Mouse (Mus musculus) stomach, postnatal 0 days (tissue): ENCODE results near the gene Pcsk5. TPM values are rescaled to one million over a fixed set of nuclear protein-coding genes. Genes with fewer than 3 reads are reported as not detected.
A peak's percentile ranks its signal among the peaks of the same experiment; 100 is the strongest.
"Not testable (repeated sequence)": the region's sequence is repeated elsewhere in the genome, so short reads cannot be mapped to it uniquely, and the experiment has no call there.

ENCODE experiments used
- ATAC-seq: fragments of 200-750 bp; cut with Nextera tagmentation; 2 replicates; pipeline ENCODE4 v1.8.0; 2017; ENCODE audit not compliant: low FRiP score, low TSS enrichment
- DNase-seq: peaks from one replicate; pipeline ENCODE4 v3.0.0-alpha.2; 2016; ENCODE audit warnings: low spot score
- H3K27ac ChIP-seq: fragments of 300-500 bp; sonication (generic); replicated peaks from 2 replicates; pipeline ENCODE4 v1.5.1; 2014; ENCODE audit warnings: mild to moderate bottlenecking, control low read depth
- H3K27me3 ChIP-seq: fragments of 300-500 bp; sonication (generic); 2 replicates; pipeline ENCODE4 v1.6.1; 2014; ENCODE audit warnings: low read length; ENCODE audit not compliant: control insufficient read depth, insufficient read depth
- H3K36me3 ChIP-seq: fragments of 300-500 bp; sonication (generic); 2 replicates; pipeline ENCODE4 v1.6.1; 2014; ENCODE audit warnings: low read length, mixed read lengths; ENCODE audit not compliant: control insufficient read depth, insufficient read depth
- H3K4me1 ChIP-seq: fragments of 300-500 bp; sonication (generic); replicated peaks from 2 replicates; pipeline ENCODE4 v1.6.1; 2014; ENCODE audit warnings: antibody characterized with exemption; ENCODE audit not compliant: control insufficient read depth, insufficient read depth
- H3K4me2 ChIP-seq: fragments of 300-500 bp; sonication (generic); replicated peaks from 2 replicates; pipeline ENCODE4 v1.6.1; 2014; ENCODE audit warnings: low read depth, mild to moderate bottlenecking, control low read depth, moderate library complexity
- H3K4me3 ChIP-seq: fragments of 300-500 bp; sonication (generic); 2 replicates; pipeline ENCODE4 v1.5.1; 2014; ENCODE audit warnings: low read depth, low read length, control low read depth
- H3K9ac ChIP-seq: fragments of 300-500 bp; sonication (generic); 2 replicates; pipeline ENCODE4 v1.6.1; 2014; ENCODE audit warnings: mild to moderate bottlenecking, low read length, control low read depth, mixed read lengths
- H3K9me3 ChIP-seq: fragments of 300-500 bp; sonication (generic); 2 replicates; pipeline ENCODE4 v1.6.1; 2016; ENCODE audit warnings: low read length; ENCODE audit not compliant: control insufficient read depth
- CTCF ChIP-seq: IDR thresholded peaks from 2 replicates; pipeline ENCODE4 v1.5.1; 2016; ENCODE audit warnings: antibody characterized with exemption, low read depth, mild to moderate bottlenecking, moderate library complexity
- EP300 ChIP-seq: optimal IDR thresholded peaks from 2 replicates; pipeline ENCODE3; 2016; ENCODE audit warnings: antibody characterized with exemption
- WGBS: fragments of 180-500 bp; shearing (Covaris S2); extraction: QIAGEN DNeasy Blood & Tissue Kit; methylation state at CpG from one replicate; pipeline ENCODE4 v1.1.7; 2014; 5-methylcytosine and 5-hydroxymethylcytosine counted together
- polyA plus RNA-seq: library from polyadenylated mRNA; unstranded; fragments of >200 nt; fragmentation: Nextera tagmentation; extraction: Ambion mirVana; gene quantifications from 2 replicates; pipeline ENCODE4 v1.2.1, GENCODE M21; 2015

Gene Pcsk5
- polyA plus RNA-seq, 1 experiment from 2014 or later = 4.3 TPM

- TF ChIP-seq CTCF (no peak), EP300 (no peak)
- Histone ChIP-seq H3K9ac (no peak overlapping the region), H3K4me3 (no peak overlapping the region), H3K9me3 (no peaks in the 10 kb centered on the region), H3K27me3 (no peaks in the 10 kb centered on the region), H3K4me1 (no peaks in the 10 kb centered on the region), H3K4me2 (peak overlapping the region; percentile 25; the same call in 1 of the 2 replicates), H3K36me3 (no peaks in the 10 kb centered on the region), H3K27ac (no peak overlapping the region)
- DNase-seq = no peak
- 15% methylated on average over 3 of the region's 3 CpGs for WGBS
- ATAC-seq = no peak
Observed at GRCm38 (mm10) chr19:17489866-17490141, 347.6 kb downstream of the Pcsk5 start.

DNA sequence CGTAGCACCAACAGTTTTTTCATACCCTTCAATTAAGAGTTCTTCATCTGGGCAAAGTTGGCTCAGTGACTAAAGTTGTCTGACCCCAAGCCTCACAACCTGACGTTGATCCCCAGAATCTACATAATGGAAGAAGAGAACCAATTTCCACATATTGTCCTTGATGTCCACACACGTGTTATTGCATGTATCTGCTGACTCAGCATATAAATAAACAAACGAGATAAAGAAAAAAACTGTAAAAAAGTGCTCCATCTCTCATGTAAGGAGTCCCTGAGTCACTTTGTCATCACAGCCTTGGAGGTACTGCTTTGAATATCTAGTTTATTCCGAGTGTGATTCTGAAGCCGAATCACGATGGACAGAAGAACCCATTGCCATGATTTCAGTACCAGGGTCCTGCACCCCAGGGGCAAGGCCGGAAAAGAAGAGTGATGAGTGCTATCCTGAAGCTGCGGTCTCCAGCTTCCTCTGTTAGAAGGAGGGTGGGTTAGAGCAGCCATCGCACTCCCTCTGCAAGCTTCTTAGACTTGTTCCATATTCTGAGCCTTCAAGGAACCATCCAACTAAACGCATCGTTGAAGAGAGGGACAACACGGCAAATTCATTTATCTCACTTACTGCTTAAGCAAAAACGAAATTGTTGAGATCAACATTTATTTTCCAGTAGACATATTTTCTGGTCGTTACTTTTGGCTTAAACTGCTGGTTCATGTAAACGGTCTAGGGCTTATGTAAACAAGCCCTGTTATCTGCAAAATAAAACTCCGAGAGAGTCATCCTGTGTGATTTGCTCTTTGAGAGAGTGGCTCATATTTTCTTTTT is 348.2 kb downstream of the Pcsk5 start:
- Histone ChIP-seq H3K27ac (no peak overlapping the region), H3K4me3 (no peak overlapping the region), H3K4me2 (peak overlapping the region; percentile 25; the same call in 1 of the 2 replicates), H3K36me3 (no peaks in the 10 kb centered on the region), H3K4me1 (no peaks in the 10 kb centered on the region), H3K9ac (no peak overlapping the region), H3K27me3 (no peaks in the 10 kb centered on the region), H3K9me3 (no peaks in the 10 kb centered on the region)
- ATAC-seq = no peak
- DNase-seq = no peak
- TF ChIP-seq EP300 (no peak), CTCF (no peak)
- WGBS = 48% methylated on average over 17 of the region's 17 CpGs

GRCm38 (mm10) chr19:17482126-17482790 is 355.2 kb downstream of the Pcsk5 start:
- Histone ChIP-seq H3K4me1 (no peaks in the 10 kb centered on the region), H3K27ac (no peak overlapping the region), H3K9me3 (no peaks in the 10 kb centered on the region), H3K4me2 (no peak overlapping the region), H3K27me3 (no peaks in the 10 kb centered on the region), H3K36me3 (no peaks in the 10 kb centered on the region), H3K4me3 (no peak overlapping the region), H3K9ac (no peak overlapping the region)
- ATAC-seq = no peak
- TF ChIP-seq CTCF (no peak), EP300 (no peak)
- WGBS = 53% methylated on average over 6 of the region's 6 CpGs
- no peak for DNase-seq

- H3K36me3 ChIP-seq = no peaks in the 10 kb centered on the region
- H3K27me3 ChIP-seq = no peaks in the 10 kb centered on the region
- no peaks in the 10 kb centered on the region for H3K9me3 ChIP-seq
- ATAC-seq (no peak), DNase-seq (no peak)
- H3K4me1 ChIP-seq = no peaks in the 10 kb centered on the region
- no peak overlapping the region for H3K4me2 ChIP-seq
- WGBS = 84% methylated on average over 5 of the region's 5 CpGs
- H3K4me3 ChIP-seq = no peak overlapping the region
- H3K9ac ChIP-seq = no peak overlapping the region
- no peak for TF ChIP-seq CTCF
- TF ChIP-seq EP300 = no peak
- H3K27ac ChIP-seq = no peak overlapping the region
Observed at GRCm38 (mm10) chr19:17479471-17479870, 358.0 kb downstream of the Pcsk5 start.

DNA sequence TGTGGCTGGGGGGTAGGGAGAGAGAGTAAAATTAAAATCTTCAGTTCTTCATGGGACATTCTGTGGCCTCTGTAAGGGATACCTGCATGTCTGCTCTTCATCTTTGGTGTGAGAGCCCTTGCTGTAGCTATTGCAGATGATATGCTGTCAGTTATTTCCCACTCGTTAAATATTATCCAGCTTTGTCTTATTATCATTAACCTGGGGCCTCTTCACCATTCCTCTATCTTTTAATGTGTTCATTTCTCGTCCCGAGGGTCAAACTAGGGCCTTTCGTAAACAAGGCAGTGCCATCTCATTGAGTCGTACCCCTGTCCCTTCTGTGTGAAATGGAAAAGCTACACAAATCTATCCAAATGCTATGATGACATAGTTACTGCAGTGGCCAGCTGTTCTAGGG is 361.4 kb downstream of the Pcsk5 start:
- ATAC-seq = no peak
- H3K27ac ChIP-seq = no peak overlapping the region
- H3K4me2 ChIP-seq = no peak overlapping the region
- H3K4me1 ChIP-seq = no peaks in the 10 kb centered on the region
- no peaks in the 10 kb centered on the region for H3K9me3 ChIP-seq
- WGBS = 79% methylated on average over 5 of the region's 5 CpGs
- no peaks in the 10 kb centered on the region for H3K27me3 ChIP-seq
- TF ChIP-seq EP300 (no peak), CTCF (no peak)
- H3K9ac ChIP-seq = no peak overlapping the region
- no peak overlapping the region for H3K4me3 ChIP-seq
- no peak for DNase-seq
- H3K36me3 ChIP-seq = no peaks in the 10 kb centered on the region

DNA sequence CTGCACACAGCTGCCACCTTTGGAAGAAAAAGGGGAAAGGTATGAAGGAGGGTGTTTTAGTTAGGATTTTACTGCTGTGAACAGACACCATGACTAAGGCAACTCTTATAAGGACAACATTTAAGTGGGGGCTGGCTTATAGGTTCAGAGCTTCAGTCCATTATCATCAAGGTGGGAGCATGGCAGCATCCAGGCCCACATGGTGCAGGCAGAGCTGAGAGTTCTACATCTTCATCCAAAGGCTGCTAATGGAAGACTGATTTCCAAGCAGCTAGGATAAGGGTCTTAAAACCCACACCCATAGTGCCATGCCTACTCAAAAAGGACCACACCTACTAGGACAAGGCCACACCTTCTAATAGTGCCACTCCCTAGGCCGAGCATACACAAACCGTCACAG is 364.3 kb downstream of the Pcsk5 start:
- H3K9ac ChIP-seq, H3K27ac ChIP-seq, H3K4me2 ChIP-seq, H3K4me3 ChIP-seq, H3K27me3 ChIP-seq, H3K4me1 ChIP-seq, DNase-seq, H3K36me3 ChIP-seq, ATAC-seq, H3K9me3 ChIP-seq: not testable (repeated sequence)
- WGBS = 82% methylated on average over 2 of the region's 2 CpGs
